Mouse (Mus musculus): ENCODE data around the gene Phf12. TPM values are rescaled to one million over a fixed set of nuclear protein-coding genes. Genes with fewer than 3 reads are reported as not detected.
A peak's percentile ranks its signal among the peaks of the same experiment; 100 is the strongest.
"Not testable (repeated sequence)": the region's sequence is repeated elsewhere in the genome, so short reads cannot be mapped to it uniquely, and the experiment has no call there.

Phf12 gene
- polyA plus RNA-seq, 1 experiment from 2014 or later: 18.6 TPM

- H3K4me2 ChIP-seq: peak within 1 kb of the TSS; percentile 98
- no peaks in the 10 kb centered on the region for H3K9me3 ChIP-seq (ENCODE audit: control insufficient read depth, low read length)
- peaks cover 21% of the 10 kb centered on the region for H3K36me3 ChIP-seq (ENCODE audit: control insufficient read depth, insufficient read depth, low read length)
- H3K4me1 ChIP-seq (replicated peaks; ENCODE audit: control insufficient read depth, insufficient read depth, low read length): peaks cover 36% of the 10 kb centered on the region
- no peaks in the 10 kb centered on the region for H3K27me3 ChIP-seq (replicated peaks; ENCODE audit: control insufficient read depth, insufficient read depth, low read length)
- H3K4me3 ChIP-seq (ENCODE audit: low read depth, low read length): peak within 1 kb of the TSS; percentile 79
- H3K27ac ChIP-seq (ENCODE audit: low read depth, low read length): peak within 1 kb of the TSS; percentile 89
- WGBS: under 1% methylated on average over 96 of the region's 96 CpGs
- ATAC-seq (replicated peaks; ENCODE audit: low FRiP score): peak; percentile 95
- DNase-seq (ENCODE audit: low spot score): peak; percentile 91
- peak within 1 kb of the TSS; percentile 84 for H3K9ac ChIP-seq (ENCODE audit: low read depth, low read length)
These were observed 49.6 kb downstream of the Phf12 start, which contains the start of gene Dhrs13 for GRCm38 (mm10) chr11:78031947-78032808. Gene Dhrs13, plus strand, starts transcription at chr11:78032280.

DNA sequence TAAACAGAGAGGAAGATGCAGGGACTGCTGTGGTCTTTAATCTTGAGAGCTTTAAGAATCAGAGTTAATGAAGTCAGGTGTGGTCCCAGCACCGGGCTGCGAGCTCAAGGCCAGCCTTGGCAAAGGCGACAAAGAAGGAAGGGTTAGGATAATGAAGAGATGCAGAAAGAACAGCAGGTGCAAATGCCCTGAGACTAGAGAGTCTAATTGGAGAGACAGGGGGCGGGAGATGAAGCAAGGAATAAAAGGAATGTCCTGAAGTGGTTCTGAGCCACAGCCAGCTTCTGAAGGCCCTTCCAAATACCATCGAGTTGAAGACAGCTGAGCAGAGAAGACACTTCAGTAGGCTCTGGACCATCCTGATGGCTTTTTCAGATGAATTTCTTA is 50.2 kb downstream of the Phf12 start:
- peak overlapping the region; percentile 98 for H3K4me2 ChIP-seq
- WGBS: 15% methylated on average over 5 of the region's 5 CpGs
- peak overlapping the region; percentile 79 for H3K4me3 ChIP-seq (ENCODE audit: low read depth, low read length)
- peaks cover 18% of the 10 kb centered on the region for H3K36me3 ChIP-seq (ENCODE audit: control insufficient read depth, insufficient read depth, low read length)
- DNase-seq (ENCODE audit: low spot score): no peak
- H3K4me1 ChIP-seq (replicated peaks; ENCODE audit: control insufficient read depth, insufficient read depth, low read length): peaks cover 41% of the 10 kb centered on the region
- H3K27me3 ChIP-seq (replicated peaks; ENCODE audit: control insufficient read depth, insufficient read depth, low read length): no peaks in the 10 kb centered on the region
- no peak for ATAC-seq (replicated peaks; ENCODE audit: low FRiP score)
- peak overlapping the region; percentile 84 for H3K9ac ChIP-seq (ENCODE audit: low read depth, low read length)
- H3K9me3 ChIP-seq (ENCODE audit: control insufficient read depth, low read length): no peaks in the 10 kb centered on the region
- peak overlapping the region; percentile 89 for H3K27ac ChIP-seq (ENCODE audit: low read depth, low read length)

GRCm38 (mm10) chr11:78033931-78034617 is 51.5 kb downstream of the Phf12 start:
- Histone ChIP-seq H3K36me3 (ENCODE audit: control insufficient read depth, insufficient read depth, low read length) (peaks cover 10% of the 10 kb centered on the region), H3K4me3 (ENCODE audit: low read depth, low read length) (peak overlapping the region; percentile 11; the same call in 1 of the 2 replicates), H3K4me1 (replicated peaks; ENCODE audit: control insufficient read depth, insufficient read depth, low read length) (peaks cover 47% of the 10 kb centered on the region), H3K9me3 (ENCODE audit: control insufficient read depth, low read length) (no peaks in the 10 kb centered on the region), H3K9ac (ENCODE audit: low read depth, low read length) (no peak overlapping the region), H3K27me3 (replicated peaks; ENCODE audit: control insufficient read depth, insufficient read depth, low read length) (no peaks in the 10 kb centered on the region), H3K27ac (ENCODE audit: low read depth, low read length) (no peak overlapping the region), H3K4me2 (peak overlapping the region; percentile 98)
- DNase-seq (ENCODE audit: low spot score): no peak
- 92% methylated on average over 23 of the region's 23 CpGs for WGBS
- ATAC-seq (replicated peaks; ENCODE audit: low FRiP score): no peak

DNA sequence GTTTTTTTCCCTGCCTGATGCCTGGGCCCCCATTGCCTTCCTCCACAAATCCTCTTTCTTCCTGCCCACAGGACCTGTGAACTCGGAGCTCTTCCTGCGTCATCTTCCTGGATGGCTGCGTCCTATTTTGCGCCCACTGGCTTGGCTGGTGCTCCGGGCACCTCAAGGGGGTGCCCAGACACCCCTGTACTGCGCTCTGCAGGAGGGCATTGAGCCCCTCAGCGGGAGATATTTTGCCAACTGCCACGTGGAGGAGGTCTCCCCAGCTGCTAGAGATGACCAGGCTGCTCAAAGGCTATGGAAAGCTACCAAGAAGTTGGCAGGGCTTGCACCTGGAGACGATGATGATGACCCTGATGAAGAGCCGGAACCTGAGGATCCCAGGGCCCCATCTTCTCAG is 54.2 kb downstream of the Phf12 start:
- no peak for DNase-seq (ENCODE audit: low spot score)
- no peaks in the 10 kb centered on the region for H3K9me3 ChIP-seq (ENCODE audit: control insufficient read depth, low read length)
- H3K36me3 ChIP-seq (ENCODE audit: control insufficient read depth, insufficient read depth, low read length): peaks cover 5% of the 10 kb centered on the region; the same call in 1 of the 2 replicates
- no peaks in the 10 kb centered on the region for H3K27me3 ChIP-seq (replicated peaks; ENCODE audit: control insufficient read depth, insufficient read depth, low read length)
- H3K4me3 ChIP-seq (ENCODE audit: low read depth, low read length): no peak overlapping the region
- no peak overlapping the region for H3K4me2 ChIP-seq
- ATAC-seq (replicated peaks; ENCODE audit: low FRiP score): no peak
- 86% methylated on average over 10 of the region's 10 CpGs for WGBS
- no peak overlapping the region for H3K9ac ChIP-seq (ENCODE audit: low read depth, low read length)
- H3K4me1 ChIP-seq (replicated peaks; ENCODE audit: control insufficient read depth, insufficient read depth, low read length): peaks cover 33% of the 10 kb centered on the region
- no peak overlapping the region for H3K27ac ChIP-seq (ENCODE audit: low read depth, low read length)

DNA sequence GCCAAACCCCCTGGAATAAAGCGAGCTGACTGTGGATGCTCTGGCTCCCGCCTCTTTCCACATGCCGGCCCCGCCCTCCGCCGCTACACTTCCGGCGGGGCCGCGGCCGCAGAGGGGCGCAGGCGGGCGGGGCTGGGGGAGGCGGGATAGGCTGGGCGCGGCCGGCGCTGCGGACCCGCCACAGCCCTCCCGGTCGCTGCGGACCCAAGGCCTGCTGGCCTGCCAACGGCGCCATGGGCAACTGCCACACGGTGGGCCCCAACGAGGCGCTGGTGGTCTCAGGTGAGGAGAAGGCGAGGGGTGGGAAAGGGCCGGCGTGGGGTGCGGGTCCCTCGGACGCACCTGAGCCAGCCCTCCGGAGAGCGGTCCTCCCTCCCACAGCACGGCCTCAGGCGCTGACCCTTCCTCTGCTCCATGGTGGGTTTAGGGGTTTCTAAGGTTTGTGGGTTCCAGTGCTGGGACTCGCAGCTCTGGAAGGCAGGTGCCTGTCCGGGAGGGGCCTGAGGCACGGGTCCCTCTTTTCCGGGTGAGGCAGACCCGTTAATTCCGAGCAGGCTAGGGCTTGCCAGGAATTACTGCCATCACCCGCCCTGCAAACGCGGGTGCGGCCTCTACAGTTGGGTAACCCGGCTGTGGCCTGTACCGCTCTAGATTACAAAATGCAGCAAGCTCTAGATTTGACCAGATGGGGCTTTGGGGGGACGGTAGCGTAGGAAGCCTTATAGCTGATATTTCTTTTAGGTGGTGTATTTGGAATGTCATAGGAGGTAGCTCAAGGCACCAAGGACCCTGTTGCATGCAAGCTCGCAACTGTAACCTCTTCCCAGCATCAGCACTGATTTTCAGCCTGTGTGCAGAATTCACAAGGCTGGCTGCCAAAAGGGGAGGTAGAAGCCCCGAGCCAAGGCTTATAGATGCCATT is 55.5 kb downstream of the Phf12 start, which contains the start of gene Flot2:
Gene Flot2, plus strand, starts transcription at position 101 of the 922 bp plus-strand sequence.
- WGBS: 3% methylated on average over 55 of the region's 55 CpGs
- peak within 1 kb of the TSS; percentile 82 for H3K9ac ChIP-seq (ENCODE audit: low read depth, low read length)
- ATAC-seq (replicated peaks; ENCODE audit: low FRiP score) (peak; percentile 82), DNase-seq (ENCODE audit: low spot score) (peak; percentile 76)
- peaks cover 10% of the 10 kb centered on the region; the same call in 1 of the 2 replicates for H3K36me3 ChIP-seq (ENCODE audit: control insufficient read depth, insufficient read depth, low read length)
- peak within 1 kb of the TSS; percentile 93 for H3K4me2 ChIP-seq
- peak within 1 kb of the TSS; percentile 80 for H3K4me3 ChIP-seq (ENCODE audit: low read depth, low read length)
- H3K27ac ChIP-seq (ENCODE audit: low read depth, low read length): peak within 1 kb of the TSS; percentile 82
- no peaks in the 10 kb centered on the region for H3K27me3 ChIP-seq (replicated peaks; ENCODE audit: control insufficient read depth, insufficient read depth, low read length)
- no peaks in the 10 kb centered on the region for H3K9me3 ChIP-seq (ENCODE audit: control insufficient read depth, low read length)
- H3K4me1 ChIP-seq (replicated peaks; ENCODE audit: control insufficient read depth, insufficient read depth, low read length): peaks cover 23% of the 10 kb centered on the region

DNA sequence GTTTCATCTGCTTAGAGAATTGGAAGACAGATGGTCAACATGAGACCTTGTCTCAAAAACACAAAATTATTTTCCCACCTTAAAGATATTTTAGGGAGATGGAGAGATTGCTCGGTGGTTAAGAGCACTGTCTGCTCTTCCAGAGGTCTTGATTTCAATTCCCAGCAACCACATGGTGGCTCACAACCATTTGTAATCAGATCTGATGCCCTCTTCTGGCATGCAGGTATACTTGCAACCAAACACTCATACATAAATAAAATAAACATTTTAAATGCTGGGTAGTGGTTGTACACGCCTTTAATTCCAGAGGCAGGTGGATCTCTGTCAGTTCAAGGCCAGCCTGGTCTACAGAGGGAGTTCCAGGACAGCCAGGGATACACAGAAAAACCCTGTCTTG is 58.3 kb downstream of the Phf12 start:
- no peak overlapping the region for H3K27ac ChIP-seq (ENCODE audit: low read depth, low read length)
- WGBS: 62% methylated on average over 2 of the region's 2 CpGs
- H3K4me3 ChIP-seq (ENCODE audit: low read depth, low read length): no peak overlapping the region
- no peaks in the 10 kb centered on the region for H3K9me3 ChIP-seq (ENCODE audit: control insufficient read depth, low read length)
- H3K4me1 ChIP-seq (replicated peaks; ENCODE audit: control insufficient read depth, insufficient read depth, low read length): peaks cover 12% of the 10 kb centered on the region
- H3K36me3 ChIP-seq (ENCODE audit: control insufficient read depth, insufficient read depth, low read length): peaks cover 7% of the 10 kb centered on the region; the same call in 1 of the 2 replicates
- DNase-seq (ENCODE audit: low spot score) (no peak), ATAC-seq (replicated peaks; ENCODE audit: low FRiP score) (no peak)
- H3K9ac ChIP-seq (ENCODE audit: low read depth, low read length): no peak overlapping the region
- H3K27me3 ChIP-seq (replicated peaks; ENCODE audit: control insufficient read depth, insufficient read depth, low read length): no peaks in the 10 kb centered on the region
- H3K4me2 ChIP-seq: no peak overlapping the region

DNA sequence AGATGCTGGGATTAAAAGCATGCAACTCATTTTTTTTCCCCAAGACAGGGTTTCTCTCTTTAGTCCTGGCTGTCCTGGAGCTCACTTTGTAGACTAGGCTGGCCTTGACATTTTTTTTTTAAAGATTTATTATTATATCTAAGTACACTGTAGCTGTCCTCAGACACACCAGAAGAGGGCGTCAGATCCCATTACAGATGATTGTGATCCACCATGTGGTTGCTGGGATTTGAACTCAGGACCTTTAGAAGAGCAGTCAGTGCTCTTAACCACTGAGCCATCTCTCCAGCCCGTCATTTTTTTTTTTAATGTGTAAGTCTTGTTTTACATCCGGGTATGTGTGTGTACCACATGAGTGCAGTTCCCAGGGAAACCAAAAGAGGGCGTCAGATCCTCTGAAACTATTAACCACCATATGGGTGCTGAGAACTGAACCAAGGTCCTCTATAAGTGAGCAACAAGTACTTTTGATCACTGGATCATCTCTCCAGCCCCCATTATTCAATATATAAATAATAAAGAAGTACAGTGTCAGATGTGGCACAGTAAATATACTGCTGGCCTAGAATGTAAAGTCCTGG is 59.8 kb downstream of the Phf12 start:
- not testable (repeated sequence) for DNase-seq (ENCODE audit: low spot score); H3K9me3 ChIP-seq (ENCODE audit: control insufficient read depth, low read length)
- WGBS: 88% methylated on average over 4 of the region's 4 CpGs

More for the DNA sequence above, 59.8 kb downstream of the Phf12 start:
- not testable (repeated sequence) for H3K9ac ChIP-seq (ENCODE audit: low read depth, low read length); H3K4me3 ChIP-seq (ENCODE audit: low read depth, low read length); H3K27ac ChIP-seq (ENCODE audit: low read depth, low read length); H3K27me3 ChIP-seq (replicated peaks; ENCODE audit: control insufficient read depth, insufficient read depth, low read length); H3K36me3 ChIP-seq (ENCODE audit: control insufficient read depth, insufficient read depth, low read length); H3K4me2 ChIP-seq; H3K4me1 ChIP-seq (replicated peaks; ENCODE audit: control insufficient read depth, insufficient read depth, low read length); ATAC-seq (replicated peaks; ENCODE audit: low FRiP score)

All from liver, embryonic 11.5 days (tissue).